Mouse (Mus musculus) frontal cortex, postnatal 25 days (tissue): ENCODE data around the gene Slc25a23.

ENCODE experiments used
- DNase-seq, 2 experiments: peaks; one replicate each; pipeline ENCODE4 v3.0.0; 2022; ENCODE audit warnings: low spot score in 2 of 2

Gene Slc25a23

DNA sequence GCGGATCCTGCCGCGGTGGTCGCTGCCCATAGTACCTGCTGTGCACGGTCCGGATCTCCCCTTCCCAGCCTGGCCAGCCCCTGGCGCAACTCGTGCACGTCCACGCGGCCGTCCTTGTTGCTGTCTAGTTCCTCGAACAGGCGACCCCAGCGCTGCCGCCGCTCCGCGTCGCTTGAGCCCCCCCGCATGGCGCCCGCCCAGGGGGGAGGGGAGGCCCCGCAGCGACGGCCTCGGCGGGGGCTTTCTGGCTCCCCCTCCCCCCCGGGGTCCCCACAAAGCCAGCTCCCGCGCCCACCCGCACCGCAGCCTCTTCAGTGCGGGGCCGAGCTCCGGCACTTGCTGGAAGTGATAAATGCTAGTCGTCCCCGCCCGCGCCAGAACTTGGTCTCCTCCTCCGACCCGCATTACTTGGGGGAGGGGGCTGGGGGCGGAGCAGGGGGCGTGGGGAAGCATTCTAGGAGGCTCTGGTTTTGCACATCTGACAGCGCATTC, at the start of gene Slc25a23:
TSS of gene Slc25a23 (minus strand) at position 378 of the 492 bp plus-strand sequence.
- DNase-seq, result peak; percentile 46 to 56

DNA sequence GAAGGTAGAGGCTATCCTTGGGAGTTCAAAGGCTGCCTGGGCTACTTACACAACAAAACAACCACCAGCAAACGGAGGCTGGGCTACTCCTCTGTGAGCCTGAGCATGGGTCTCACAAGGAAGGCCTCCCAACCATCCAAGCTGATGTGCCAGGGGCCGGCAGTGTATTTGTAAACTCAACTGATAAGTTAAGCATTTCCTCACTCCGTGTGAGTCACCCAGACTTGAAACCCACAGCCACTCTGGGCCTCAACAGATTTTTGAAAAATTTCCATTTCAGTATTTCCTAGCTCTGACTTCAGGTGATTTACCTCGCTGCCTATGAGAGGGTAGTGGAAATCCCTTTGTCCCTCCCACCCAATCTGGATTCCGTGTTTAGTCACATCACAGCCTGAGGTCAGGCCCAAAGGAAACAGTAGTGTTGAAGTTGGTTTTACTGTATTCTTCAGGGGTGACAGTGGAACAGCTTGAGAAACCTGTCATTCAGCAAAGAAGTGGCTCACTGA, 49.1 kb upstream of the Slc25a23 start:
- DNase-seq, result no peak

DNA sequence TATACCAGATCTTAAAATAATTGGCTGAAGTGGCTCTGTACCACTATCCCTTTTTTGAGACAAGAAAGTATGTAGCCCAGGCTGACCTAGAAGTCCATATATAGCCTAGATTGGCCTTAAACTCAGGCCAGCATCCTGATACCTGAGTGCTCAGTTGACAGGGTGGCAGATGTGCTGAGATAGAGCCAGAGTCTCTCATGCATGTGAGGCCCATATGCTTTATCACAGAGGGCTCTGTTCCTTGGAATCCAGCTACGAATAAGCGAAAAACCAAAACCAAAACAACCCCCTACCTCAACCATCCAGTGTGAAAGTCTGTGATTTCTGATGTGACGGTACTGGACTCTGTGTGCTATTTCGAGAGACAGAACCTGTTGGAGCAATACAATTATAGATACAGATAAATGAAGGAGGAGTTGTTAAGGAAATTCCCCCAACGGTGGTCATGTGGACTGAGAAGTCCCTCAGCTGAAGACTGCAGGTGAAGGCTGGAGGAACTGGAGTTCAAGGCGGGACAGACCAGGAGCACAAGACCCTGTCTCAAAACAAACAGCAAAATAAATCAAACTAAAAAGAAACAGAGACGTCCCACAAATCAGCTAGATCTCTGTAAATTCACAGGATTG, 48.5 kb upstream of the Slc25a23 start:
- DNase-seq, result no peak

DNA sequence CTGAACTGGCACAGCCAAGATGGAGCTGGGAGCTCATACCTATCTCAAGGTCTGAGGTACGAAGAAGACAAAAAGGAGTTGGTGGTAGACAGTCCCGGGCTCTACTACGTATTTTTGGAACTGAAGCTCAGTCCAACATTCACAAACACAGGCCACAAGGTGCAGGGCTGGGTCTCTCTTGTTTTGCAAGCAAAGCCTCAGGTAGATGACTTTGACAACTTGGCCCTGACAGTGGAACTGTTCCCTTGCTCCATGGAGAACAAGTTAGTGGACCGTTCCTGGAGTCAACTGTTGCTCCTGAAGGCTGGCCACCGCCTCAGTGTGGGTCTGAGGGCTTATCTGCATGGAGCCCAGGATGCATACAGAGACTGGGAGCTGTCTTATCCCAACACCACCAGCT, 47.4 kb upstream of the Slc25a23 start:
- DNase-seq, result no peak

DNA sequence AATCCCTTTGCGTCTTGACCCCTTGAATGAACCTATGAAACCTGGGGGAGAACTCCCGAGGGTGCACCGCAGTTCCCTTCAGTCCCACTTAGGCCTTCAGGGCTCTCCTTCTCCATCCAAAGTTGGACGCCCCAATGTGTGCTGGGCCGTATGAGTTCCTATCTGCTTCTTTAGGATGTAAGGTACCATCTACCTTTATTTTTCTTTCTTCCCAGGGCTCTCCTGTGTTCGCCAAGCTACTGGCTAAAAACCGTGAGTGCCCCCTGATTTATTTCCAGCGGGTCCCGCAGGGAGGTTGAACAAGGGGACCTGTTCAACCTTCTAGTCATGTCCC, 46.3 kb upstream of the Slc25a23 start:
- DNase-seq, result no peak

DNA sequence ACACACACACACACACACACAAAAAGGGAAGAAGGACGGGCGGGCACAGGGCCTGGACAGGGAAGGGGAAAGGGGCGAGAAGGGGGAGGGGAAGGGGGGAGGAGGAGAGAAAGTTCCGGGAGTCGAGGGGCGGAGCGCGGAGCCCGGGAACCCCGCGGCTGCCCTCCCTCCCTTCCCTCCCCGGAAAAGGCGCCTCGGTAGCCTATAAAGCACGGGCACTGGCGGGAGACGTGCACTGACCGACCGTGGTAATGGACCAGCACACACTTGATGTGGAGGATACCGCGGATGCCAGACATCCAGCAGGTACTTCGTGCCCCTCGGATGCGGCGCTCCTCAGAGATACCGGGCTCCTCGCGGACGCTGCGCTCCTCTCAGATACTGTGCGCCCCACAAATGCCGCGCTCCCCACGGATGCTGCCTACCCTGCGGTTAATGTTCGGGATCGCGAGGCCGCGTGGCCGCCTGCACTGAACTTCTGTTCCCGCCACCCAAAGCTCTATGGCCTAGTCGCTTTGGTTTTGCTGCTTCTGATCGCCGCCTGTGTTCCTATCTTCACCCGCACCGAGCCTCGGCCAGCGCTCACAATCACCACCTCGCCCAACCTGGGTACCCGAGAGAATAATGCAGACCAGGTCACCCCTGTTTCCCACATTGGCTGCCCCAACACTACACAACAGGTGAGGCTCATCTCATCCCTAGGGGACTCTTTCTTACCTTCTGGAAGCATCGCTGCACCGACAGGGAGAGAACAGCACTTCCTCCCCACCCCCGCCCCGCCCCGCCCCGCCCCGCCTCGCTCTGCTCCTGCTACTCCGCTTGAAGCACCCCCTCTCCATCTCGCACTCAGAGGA, 45.7 kb upstream of the Slc25a23 start, which contains the start of gene Tnfsf9:
TSS of gene Tnfsf9 (plus strand) at position 145 of the 854 bp plus-strand sequence.
- DNase-seq, result no peak

DNA sequence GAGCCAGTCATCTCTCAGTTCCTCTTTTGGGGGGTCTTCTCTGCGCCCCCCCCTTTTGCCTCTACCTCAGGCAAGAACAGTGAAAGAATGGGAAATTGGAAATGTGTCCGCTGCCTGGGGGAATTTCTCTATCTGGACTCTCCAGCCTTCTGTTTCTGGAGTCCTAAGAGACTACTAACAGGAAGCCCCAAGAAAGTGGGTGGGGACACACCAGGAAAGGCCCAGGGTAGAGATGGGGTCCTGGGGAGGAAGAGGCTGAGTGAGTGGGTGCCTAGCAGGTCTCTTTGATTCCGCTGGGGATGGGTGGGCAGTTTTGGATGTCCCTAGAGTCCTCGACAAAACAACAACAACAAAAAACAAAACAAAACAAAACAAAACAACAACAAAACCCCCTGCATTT, 44.8 kb upstream of the Slc25a23 start:
- DNase-seq, result no peak

DNA sequence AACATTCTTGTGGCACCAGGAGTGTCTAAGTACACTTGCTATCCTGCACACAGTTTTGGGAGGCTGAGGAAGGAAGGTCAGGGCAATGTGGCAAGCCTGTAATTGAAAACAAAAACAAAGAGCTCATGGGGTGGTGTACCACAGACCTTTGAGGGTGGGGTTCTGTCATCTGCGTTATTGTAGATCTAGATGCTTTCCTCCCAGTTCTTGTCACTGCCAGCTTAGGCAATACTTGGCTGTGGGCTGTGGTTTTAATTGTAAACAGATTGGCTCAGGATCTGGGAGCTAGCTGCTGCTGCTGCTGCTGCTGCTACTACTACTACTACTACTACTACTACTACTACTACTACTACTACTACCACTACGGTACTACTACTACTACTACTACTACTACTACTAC, 42.6 kb upstream of the Slc25a23 start:
- DNase-seq, result no peak

DNA sequence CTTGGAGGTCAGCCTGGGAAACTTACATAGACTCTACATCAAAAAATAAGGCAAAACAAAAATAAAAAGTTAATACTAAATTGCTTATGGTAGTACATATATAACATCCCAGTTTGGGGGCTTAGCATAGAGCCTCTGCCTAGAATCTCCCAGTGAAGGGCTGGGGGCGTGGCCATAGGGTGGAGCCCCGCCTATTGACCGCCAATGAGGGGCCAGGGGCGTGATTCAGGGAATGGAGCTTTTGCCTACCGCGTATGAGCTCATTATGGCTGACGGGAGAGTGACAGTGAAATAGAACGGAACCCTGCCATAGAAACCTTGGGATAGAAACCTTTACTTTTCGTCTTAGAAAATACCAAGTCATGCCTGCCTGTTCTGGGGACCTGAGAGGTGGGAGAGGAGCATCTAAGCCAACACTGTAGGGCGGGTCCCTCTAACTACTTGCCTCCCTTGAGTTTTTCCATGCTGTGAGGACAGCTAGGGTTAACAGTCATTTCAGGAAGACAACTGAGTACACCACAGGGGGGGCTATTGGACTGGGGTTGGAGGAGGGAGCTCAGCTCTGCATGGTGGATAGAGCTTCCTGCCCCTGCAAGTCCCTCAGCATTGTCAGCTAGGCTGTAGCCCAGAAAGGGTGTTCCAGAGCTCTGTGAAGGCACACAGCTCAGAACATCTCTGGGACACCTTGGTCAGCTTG, 40.1 kb upstream of the Slc25a23 start:
- no peak for DNase-seq

DNA sequence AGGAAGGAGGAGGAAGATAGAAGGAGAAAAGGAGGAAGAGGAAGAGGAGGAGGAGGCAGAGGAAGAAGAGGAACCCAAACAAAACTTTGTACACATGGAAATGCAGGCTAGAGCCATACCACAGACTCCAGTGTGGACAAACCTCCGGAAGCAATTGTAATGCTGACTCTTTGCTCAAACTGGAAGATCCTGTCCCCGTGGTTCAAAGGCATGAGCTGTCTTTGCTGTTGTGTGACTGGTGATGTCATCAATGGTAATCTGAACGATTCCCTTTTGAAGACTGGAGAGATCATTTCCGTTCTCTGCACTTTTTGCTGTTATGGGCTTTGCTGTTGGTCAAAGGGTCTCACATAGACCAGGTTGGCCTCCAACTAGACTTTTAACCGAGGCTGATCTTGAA, 38.7 kb upstream of the Slc25a23 start:
- no peak for DNase-seq

DNA sequence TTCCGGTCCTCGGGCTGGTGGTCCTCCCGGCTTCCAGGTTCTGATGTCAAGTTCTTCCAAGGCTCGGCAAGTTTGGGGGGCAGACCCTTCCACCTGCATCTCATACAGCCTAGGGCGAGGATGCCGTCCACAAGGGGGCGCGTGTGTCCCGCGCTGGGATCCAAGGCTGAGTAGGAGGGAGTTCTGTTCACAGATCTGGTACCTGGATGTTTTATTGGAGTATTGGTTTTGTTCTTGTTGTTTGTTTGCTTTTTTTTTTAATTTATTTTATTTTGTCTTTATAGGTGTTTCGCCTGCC, 36.9 kb upstream of the Slc25a23 start:
- peak; percentile 78 to 82 for DNase-seq

DNA sequence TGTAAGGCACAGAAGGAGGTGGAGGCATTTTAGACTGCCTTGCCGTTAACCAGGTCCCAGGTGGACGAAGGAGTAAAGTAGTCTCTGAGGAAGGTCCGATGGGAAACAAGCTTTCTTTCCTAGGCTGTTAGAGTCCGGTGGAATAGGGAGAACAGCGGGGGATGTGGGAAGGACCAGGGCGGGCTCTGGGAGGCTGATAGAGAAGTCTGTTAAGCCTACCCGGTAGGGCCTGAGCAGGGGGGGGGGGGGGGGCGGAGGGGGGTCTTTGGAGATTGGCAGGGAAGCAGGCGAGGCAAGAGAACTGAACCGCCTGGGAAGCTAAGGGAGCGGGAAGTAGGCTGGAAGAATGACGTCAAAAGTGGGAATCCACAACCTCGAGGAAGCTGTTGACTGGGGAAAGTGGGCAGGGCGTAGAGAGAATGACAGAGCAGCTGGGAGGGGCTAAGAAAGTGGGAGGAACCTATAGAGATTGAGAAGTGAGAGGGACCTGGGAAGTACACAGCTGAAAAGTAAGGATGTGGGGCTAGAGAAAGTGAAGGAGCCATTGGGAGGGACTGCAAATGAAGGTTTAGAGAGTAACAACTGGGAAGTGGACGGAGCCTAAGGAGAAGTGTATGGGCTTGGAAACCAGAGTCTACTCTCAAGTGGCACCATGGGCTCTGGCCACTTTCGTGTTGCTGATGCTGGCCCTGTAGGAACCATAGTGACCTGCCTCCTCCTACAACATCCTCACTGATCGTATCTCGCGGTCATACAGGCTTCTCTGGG, 36.4 kb upstream of the Slc25a23 start:
- DNase-seq, result no peak

DNA sequence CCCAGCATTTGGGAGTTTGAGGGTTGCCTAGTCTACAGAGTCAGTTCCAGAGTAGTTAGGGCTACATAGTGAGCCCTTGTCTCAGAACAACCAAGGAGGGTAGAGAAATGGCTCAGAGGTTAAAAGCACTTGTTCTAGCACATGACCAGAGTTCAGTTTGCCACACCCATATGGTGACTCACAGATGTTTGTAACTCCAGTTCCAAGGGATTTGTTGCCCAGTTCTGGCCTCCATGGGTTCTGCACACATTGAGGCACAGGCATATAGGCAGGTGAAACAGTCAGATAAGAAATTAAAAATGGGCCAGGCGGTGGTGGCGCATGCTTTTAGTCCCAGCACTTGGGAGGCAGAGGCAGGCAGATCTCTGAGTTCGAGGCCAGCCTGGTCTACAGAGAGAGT, 34.6 kb upstream of the Slc25a23 start:
- DNase-seq, result no peak

DNA sequence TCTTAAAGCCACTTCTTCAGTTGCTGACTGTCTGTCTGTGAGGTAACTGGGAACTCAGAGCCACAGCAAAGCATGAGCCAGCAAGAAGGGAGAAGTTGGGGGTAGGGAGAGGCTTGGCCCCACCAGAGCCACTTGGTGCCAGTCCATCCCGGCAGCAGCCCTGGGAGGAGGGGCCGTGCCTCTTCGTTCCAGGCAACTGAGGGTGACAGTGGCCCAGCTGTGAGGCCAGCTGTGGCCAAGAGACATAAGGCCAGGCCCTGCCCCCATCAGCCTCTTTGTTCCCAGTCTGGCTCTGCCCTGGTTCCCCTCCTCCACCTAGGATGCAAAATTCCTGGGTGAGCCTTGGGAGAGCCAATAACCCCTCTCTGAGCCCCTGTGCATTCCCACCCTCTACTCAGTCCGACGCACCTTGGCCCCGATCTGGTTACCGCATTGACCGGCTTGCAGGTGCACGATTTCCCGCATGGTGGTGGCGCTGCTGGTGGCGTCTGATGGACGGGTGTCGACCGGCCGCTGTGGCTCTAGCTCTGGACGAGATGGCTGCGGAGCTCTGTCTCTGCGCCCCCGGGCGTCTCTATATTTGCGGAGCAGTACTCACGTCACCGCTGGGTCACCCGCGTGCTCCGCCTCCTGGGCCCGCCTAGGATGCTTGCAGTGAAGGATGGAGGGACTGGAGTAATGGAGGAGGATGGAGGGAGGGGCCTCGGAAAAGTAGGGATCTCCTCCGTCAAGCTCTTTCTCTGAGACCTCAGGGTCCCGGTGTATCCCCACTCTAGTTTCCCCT, 27.6 kb upstream of the Slc25a23 start, which contains the start of gene Tubb4a:
TSS of gene Tubb4a (minus strand) at position 734 of the 784 bp plus-strand sequence.
- peak; percentile 72 to 82 for DNase-seq

DNA sequence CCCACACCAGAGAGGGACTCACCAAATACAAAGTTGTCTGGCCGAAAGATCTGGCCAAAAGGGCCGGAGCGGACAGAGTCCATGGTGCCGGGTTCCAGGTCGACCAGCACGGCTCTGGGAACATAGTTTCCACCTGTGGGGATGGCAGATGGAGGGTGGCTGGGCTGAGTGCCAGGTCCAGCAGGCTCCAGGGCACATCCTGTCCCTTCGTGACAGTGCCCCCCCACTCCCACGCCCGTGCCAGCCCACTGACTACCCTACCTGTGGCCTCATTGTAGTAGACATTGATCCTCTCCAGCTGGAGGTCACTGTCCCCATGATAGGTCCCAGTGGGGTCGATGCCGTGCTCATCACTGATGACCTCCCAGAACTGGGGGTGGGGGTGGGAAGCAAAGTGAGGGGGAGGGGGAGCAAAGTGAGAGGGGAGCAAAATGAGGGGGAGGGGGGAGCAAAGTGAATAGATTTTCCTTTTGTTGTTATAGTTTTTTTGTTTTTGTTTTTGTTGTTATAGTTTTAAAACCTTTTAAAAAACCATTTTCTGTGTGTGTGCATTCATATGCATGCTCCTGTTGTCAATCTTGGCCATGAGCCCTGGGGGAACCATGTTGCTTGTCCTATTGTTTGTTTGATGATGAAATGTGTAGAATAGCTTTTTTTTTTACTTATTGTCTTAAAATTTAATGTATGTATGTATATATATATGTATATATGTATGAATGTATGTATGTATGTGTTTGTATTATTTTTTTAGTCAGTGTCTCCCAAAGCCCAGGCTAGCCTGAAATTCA, 26.5 kb upstream of the Slc25a23 start:
- peak in 1 of 2 experiments; percentile 11 for DNase-seq

DNA sequence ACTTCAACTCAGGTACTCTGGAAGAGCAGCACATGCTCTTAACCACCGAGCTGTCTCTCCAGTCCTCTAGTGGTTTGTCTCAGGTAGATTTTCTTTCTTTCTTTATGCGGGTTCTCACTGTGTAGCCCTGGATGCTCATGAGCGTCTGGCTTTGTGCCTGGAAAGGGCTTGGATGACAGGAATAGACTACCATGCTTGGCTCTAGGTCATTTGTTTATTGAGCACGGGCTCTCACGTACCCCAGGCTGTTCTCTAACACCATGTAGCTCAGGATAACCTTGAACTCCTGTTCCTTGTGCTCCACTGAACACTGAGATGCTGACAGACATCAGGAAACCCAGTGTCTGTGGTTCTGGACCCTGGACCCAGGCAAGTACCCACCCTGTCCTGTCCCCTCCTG, 22.8 kb upstream of the Slc25a23 start:
- DNase-seq, result no peak

DNA sequence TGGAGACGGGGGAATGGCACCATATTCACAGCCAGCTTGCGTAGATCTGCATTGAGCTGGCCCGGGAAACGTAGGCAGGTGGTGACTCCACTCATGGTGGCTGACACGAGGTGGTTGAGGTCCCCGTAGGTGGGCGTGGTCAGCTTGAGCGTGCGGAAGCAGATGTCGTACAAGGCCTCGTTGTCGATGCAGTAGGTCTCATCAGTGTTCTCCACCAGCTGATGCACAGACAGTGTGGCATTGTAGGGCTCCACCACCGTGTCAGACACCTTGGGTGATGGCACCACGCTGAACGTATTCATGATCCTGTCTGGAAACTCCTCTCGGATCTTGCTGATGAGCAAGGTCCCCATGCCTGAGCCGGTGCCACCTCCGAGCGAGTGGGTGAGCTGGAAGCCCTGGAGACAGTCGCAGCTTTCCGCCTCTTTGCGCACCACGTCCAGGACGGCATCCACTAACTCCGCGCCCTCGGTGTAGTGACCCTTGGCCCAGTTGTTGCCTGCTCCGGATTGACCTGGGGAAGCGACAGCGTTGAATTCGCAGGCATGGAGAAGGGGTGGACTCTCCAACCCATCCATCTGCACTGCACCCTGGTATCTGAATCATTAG, 21.7 kb upstream of the Slc25a23 start:
- peak in 1 of 2 experiments; percentile 17 for DNase-seq

DNA sequence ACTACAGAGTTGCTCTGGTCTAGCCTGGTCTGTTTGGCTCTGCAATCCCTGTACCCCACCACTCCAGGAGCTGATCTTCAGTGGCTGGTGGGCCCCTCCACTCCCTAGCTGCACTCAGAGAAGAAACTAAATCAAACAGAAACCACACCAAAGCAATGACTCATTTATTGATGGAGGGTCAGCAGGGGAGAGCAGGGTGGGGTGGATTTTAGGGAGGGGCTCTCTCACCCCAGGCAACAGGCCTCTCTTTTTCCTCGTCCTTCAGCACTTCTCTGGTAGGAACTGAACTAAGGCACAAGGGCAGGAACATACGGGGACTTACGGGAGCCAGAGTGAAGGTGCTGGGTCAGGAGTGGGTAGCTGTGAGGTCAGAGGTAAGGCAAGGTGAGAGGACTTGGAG, 20.3 kb upstream of the Slc25a23 start:
- DNase-seq, result no peak

DNA sequence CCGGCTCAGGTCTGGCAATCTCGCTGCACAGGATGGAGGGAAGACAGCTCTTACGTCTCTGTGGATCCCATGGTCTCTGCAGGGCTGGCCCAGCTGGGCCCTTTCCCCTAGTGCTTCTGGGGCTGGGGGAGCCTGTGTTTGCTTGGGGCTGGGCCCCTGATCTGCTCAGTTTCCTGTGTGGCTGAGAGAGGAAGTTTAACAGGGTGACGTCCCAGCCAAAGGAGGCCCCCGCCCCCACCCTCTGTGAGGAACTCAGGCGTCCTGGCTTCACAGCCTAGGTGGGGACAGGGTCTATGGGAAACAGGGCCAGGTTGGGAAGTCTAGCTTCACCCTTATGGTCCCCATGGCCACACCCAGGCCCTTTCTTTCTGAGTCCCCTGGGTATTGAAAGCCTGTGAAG, 18.7 kb upstream of the Slc25a23 start, which contains the start of gene Dennd1c:
TSS of gene Dennd1c (minus strand) at position 179 of the 400 bp plus-strand sequence.
- DNase-seq, result no peak

DNA sequence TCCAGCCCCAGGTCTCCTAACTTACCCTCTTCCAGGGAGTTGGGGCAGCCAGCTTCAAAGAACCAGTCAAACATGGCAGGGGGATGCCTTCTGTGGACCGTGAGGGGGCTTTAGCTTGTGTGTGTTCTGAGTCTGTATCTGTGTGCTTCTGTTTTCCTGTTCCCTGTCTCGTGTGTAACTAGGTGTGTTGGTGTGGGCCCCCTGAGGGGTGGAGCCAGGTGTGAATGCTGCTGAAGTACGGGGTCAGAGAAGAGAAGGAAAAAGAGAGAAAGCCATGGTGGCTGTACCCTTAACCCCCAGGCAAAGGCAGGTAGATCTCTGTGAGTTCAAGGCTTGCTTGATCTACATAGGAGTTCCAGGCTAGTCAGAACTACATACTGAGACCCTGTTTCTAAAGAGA, 17.3 kb upstream of the Slc25a23 start:
- DNase-seq, result no peak
